Mouse (Mus musculus): ENCODE results near the gene Prdx2. TPM values are rescaled to one million over a fixed set of nuclear protein-coding genes. Genes with fewer than 3 reads are reported as not detected.

Gene Prdx2
- polyA plus RNA-seq, 1 experiment from 2014 or later = 313 TPM

GRCm38 (mm10) chr8:84981644-84982498 is 12.5 kb downstream of the Prdx2 start:
- peaks cover 41% of the 10 kb centered on the region for H3K4me1 ChIP-seq (replicated peaks; ENCODE audit: control insufficient read depth, insufficient read depth, low read length)
- WGBS = 53% methylated on average over 15 of the region's 15 CpGs
- H3K9ac ChIP-seq (ENCODE audit: low read depth, low read length) = no peak overlapping the region
- H3K27me3 ChIP-seq (replicated peaks; ENCODE audit: control insufficient read depth, insufficient read depth, low read length) = no peaks in the 10 kb centered on the region
- H3K4me3 ChIP-seq (ENCODE audit: low read depth, low read length) = no peak overlapping the region
- no peaks in the 10 kb centered on the region for H3K36me3 ChIP-seq (ENCODE audit: control insufficient read depth, insufficient read depth)
- H3K4me2 ChIP-seq (replicated peaks; ENCODE audit: low read depth) = peak overlapping the region; percentile 96
- no peak for ATAC-seq
- no peaks in the 10 kb centered on the region for H3K9me3 ChIP-seq (ENCODE audit: control insufficient read depth)
- peak overlapping the region; percentile 97 for H3K27ac ChIP-seq (ENCODE audit: low read depth, low read length)
- no peak for TF ChIP-seq CTCF (IDR thresholded peaks at IDR 0.05; ENCODE audit: low read depth)

DNA sequence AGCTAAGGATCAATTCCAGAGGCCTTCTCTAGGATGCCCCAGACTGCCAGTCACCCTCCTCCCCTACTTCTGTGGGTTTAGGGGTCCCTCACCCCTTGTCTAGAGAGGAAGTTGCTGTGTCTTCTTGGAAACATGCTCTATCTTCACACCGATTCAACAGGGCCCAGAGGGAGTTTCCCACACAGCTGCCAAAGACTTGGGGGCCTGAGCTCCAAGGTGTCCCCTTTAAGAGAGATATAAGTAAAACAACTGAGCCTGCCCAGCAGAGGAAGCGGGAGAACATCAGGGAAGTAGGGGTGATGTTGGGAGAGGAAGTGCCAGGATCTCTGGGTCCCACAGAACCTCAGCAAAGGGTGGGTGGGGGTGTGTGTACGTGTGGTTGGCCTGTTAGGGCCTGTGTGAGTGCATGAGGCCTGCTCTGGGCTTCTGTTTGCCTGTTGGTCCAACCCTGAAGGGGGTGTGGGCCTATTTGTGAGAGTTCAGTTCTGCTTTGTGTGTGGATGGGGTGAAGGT is 13.2 kb downstream of the Prdx2 start:
- H3K4me3 ChIP-seq (ENCODE audit: low read depth, low read length) = no peak overlapping the region
- no peaks in the 10 kb centered on the region for H3K27me3 ChIP-seq (replicated peaks; ENCODE audit: control insufficient read depth, insufficient read depth, low read length)
- H3K27ac ChIP-seq (ENCODE audit: low read depth, low read length) = peak overlapping the region; percentile 82; the same call in 1 of the 2 replicates
- H3K36me3 ChIP-seq (ENCODE audit: control insufficient read depth, insufficient read depth) = no peaks in the 10 kb centered on the region
- ATAC-seq = no peak
- no peak for TF ChIP-seq CTCF (IDR thresholded peaks at IDR 0.05; ENCODE audit: low read depth)
- H3K4me2 ChIP-seq (replicated peaks; ENCODE audit: low read depth) = peak overlapping the region; percentile 96
- peaks cover 41% of the 10 kb centered on the region for H3K4me1 ChIP-seq (replicated peaks; ENCODE audit: control insufficient read depth, insufficient read depth, low read length)
- H3K9ac ChIP-seq (ENCODE audit: low read depth, low read length) = no peak overlapping the region
- 60% methylated on average over 3 of the region's 3 CpGs for WGBS
- no peaks in the 10 kb centered on the region for H3K9me3 ChIP-seq (ENCODE audit: control insufficient read depth)

DNA sequence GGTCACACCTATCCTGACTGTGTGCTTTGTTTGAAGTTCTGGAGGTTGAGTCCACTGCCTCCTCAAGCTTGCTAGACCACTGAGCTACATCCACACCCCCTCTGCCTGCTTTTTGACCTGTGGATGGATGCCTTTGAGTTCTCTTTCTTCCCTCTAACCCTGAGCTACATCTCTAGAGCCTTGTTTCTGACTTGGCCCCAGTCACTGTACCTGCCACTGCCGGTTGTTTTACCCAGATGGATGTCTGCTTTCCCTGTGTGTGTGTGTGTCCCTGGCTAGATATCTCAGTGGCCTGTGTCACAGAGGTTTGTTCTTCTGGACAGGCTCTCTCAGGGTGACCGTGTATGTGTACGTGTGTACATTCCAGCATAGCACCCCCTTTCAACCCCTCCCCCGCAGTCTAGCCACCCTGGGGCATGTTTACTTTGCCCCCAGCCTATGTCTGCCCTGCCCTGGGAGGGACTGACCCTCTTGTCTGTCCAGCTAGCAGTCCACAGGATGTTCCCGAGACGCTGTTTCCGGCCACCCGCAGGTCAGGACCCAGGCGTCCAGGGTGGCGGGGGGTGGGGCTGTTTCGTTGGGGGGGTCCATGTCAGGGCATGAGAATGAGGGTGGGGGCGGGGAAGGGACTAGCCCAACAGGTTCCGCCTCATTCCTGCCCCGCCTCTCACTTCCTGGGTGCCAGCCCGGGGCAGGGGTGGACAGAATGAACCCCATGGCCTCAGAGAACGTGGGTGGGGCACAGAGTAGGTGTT is 15.1 kb downstream of the Prdx2 start:
- Histone ChIP-seq H3K4me2 (replicated peaks; ENCODE audit: low read depth) (peak overlapping the region; percentile 96), H3K36me3 (ENCODE audit: control insufficient read depth, insufficient read depth) (no peaks in the 10 kb centered on the region), H3K27me3 (replicated peaks; ENCODE audit: control insufficient read depth, insufficient read depth, low read length) (no peaks in the 10 kb centered on the region), H3K9me3 (ENCODE audit: control insufficient read depth) (no peaks in the 10 kb centered on the region), H3K27ac (ENCODE audit: low read depth, low read length) (peak overlapping the region; percentile 89), H3K4me3 (ENCODE audit: low read depth, low read length) (peak overlapping the region; percentile 46), H3K9ac (ENCODE audit: low read depth, low read length) (peak overlapping the region; percentile 53), H3K4me1 (replicated peaks; ENCODE audit: control insufficient read depth, insufficient read depth, low read length) (peaks cover 35% of the 10 kb centered on the region)
- WGBS = 6% methylated on average over 16 of the region's 16 CpGs
- ATAC-seq = no peak
- no peak for TF ChIP-seq CTCF (IDR thresholded peaks at IDR 0.05; ENCODE audit: low read depth)

DNA sequence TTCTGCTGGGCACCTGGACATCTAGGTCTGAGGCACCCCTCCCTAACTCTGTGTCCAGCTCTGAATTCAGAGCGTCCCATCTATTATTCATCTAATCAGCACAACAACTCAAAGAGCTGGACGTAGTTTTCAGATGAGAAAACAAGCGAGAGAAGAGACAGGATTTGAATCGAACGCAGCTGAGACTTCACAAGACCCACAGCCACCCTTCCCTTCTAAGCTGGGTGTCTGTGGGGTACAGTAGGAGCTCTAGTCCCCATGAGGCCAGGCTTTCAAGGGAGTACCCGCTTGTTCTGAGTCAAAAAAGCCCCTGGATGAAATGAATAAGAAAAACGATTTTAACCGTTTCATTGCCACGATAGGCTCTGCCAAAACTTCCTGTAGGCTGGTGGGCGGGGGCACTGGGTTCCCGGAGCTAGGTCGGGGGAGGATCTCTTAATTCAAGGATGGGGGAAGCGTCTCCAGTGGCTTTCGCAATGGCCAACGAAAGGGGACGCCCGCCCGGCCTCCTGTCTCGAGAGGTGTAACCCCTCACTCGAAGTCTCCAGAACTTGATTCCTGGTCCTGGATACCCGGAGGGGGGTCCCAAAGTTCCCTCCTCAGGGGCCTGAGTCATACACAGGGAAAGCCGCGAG is 15.8 kb downstream of the Prdx2 start:
- Histone ChIP-seq H3K27ac (ENCODE audit: low read depth, low read length) (peak overlapping the region; percentile 89), H3K4me1 (replicated peaks; ENCODE audit: control insufficient read depth, insufficient read depth, low read length) (peaks cover 32% of the 10 kb centered on the region), H3K4me2 (replicated peaks; ENCODE audit: low read depth) (peak overlapping the region; percentile 96), H3K9me3 (ENCODE audit: control insufficient read depth) (no peaks in the 10 kb centered on the region), H3K4me3 (ENCODE audit: low read depth, low read length) (peak overlapping the region; percentile 46), H3K36me3 (ENCODE audit: control insufficient read depth, insufficient read depth) (no peaks in the 10 kb centered on the region), H3K9ac (ENCODE audit: low read depth, low read length) (peak overlapping the region; percentile 53), H3K27me3 (replicated peaks; ENCODE audit: control insufficient read depth, insufficient read depth, low read length) (no peaks in the 10 kb centered on the region)
- no peak for TF ChIP-seq CTCF (IDR thresholded peaks at IDR 0.05; ENCODE audit: low read depth)
- 1% methylated on average over 23 of the region's 23 CpGs for WGBS
- no peak for ATAC-seq

GRCm38 (mm10) chr8:84985684-84986378 is 16.4 kb downstream of the Prdx2 start:
- Histone ChIP-seq H3K4me3 (ENCODE audit: low read depth, low read length) (peak overlapping the region; percentile 46), H3K4me2 (replicated peaks; ENCODE audit: low read depth) (peak overlapping the region; percentile 96), H3K4me1 (replicated peaks; ENCODE audit: control insufficient read depth, insufficient read depth, low read length) (peaks cover 27% of the 10 kb centered on the region), H3K9me3 (ENCODE audit: control insufficient read depth) (no peaks in the 10 kb centered on the region), H3K27me3 (replicated peaks; ENCODE audit: control insufficient read depth, insufficient read depth, low read length) (no peaks in the 10 kb centered on the region), H3K36me3 (ENCODE audit: control insufficient read depth, insufficient read depth) (no peaks in the 10 kb centered on the region), H3K27ac (ENCODE audit: low read depth, low read length) (peak overlapping the region; percentile 89), H3K9ac (ENCODE audit: low read depth, low read length) (peak overlapping the region; percentile 53)
- TF ChIP-seq CTCF (IDR thresholded peaks at IDR 0.05; ENCODE audit: low read depth) = no peak
- ATAC-seq = peak; percentile 28
- under 1% methylated on average over 53 of the region's 53 CpGs for WGBS
